Mouse (Mus musculus): ENCODE measurements around the gene Casp1. TPM values are rescaled to one million over a fixed set of nuclear protein-coding genes. Genes with fewer than 3 reads are reported as not detected.

Gene Casp1
- 6.2 and 7.9 TPM in 2 replicates for polyA plus RNA-seq (2012; rRNA removed)

DNA sequence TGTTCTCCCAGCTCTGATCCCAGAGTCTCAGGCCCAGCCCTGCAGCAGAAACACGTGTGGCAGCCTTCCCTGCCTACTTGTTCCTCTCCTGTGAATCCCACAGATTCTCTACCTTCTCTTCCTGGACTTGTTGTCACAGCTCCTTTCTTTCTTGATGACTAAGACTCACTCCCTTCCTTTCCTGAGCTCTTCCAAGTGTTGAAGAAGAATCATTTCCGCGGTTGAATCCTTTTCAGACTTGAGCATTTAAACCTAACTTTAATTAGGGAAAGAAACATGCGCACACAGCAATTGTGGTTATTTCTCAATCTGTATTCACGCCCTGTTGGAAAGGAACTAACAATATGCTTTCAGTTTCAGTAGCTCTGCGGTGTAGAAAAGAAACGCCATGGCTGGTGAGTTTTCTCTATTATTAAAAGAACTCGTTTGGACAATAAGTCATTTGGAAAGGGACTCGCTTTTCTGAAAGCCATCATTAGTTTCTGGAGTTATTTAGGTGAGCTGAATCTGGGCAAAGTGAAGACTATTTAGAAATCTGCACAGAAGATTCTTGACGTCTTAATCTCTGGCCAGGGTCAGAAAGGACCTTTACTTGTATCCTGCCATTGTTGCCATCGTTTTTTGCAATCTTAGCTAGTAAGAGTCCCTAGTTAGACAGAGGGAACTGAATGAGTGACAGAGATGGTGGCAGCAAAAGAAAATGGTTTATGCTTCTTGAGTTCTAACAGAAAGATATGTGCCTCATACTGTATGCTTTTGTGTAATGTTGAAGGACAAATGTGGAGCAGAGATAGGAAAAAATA lies at the start of gene Casp1:
Gene Casp1, plus strand, starts transcription at position 189 of the 803 bp plus-strand sequence.
- DNase-seq (ENCODE audit: extremely low spot score in 1 of 2, low spot score in 1 of 2) = no peak

GRCm38 (mm10) chr9:5263951-5264475 lies 34.3 kb upstream of the Casp1 start:
- DNase-seq (ENCODE audit: extremely low spot score in 1 of 2, low spot score in 1 of 2) = no peak

GRCm38 (mm10) chr9:5270274-5270673 lies 28.0 kb upstream of the Casp1 start:
- DNase-seq (ENCODE audit: extremely low spot score in 1 of 2, low spot score in 1 of 2) = no peak

- no peak for DNase-seq (ENCODE audit: extremely low spot score in 1 of 2, low spot score in 1 of 2)
These were observed 27.4 kb upstream of the Casp1 start for GRCm38 (mm10) chr9:5270884-5271283.

DNA sequence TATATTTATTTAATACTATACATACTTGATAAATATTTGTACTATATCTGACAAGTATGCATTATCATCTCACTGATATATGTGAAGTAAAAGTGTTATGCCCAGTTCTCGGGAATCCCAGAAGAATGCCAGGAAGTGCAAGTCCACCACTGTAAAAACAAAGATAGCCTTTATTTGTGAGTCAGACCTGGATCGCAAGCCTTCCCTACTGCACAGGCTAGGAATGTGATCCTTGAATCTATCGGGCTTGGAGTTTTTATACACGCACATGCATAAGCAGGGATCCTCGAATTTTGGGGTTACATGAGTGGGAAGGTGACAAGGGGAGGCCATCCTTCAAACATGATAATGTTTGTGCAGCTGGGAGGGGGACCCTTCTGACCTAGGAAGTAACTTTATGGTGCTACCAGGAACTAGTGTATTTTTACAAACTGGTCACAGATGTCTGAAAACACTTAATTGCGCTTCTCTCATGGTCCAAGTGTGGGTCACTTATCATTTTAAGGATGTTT lies 26.9 kb upstream of the Casp1 start:
- no peak for DNase-seq (ENCODE audit: extremely low spot score in 1 of 2, low spot score in 1 of 2)

DNA sequence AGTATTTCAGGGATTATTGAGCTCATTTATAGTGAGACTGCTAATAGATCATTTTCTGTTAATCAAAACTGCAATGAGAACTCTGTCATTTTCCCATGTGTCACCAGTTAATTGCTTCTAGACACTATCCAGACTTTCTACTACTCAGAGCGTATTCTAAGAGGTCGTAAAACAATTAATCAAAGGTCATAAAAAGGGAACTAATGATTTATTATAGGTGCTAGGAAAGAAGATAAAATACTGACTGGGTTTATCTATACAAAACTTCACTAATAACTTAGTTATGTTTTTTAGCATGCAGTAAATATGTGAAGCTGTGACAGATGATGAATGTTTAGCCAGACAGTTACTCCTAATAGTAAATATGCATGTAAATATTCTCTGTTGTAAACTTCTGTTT lies 12.2 kb upstream of the Casp1 start:
- DNase-seq (ENCODE audit: extremely low spot score in 1 of 2, low spot score in 1 of 2) = no peak

DNA sequence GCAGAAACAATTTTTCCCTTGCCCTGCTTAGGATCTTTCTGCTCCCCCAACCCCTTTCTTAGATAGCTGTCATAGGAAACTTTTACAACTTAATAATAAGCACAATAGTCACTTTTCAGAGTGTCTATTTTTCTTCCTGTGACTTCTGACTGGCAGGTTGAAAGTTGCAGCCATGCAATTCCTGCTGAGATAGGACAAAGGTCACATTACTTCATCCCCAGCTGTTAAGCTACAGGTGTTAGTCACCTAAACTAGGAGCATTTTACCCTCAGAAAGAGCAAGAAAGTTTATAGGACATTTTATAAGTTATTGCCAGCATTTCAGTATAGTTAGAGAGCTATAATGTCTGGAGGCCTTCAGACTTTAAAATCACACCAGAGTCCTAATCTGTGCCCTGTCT lies 11.7 kb upstream of the Casp1 start:
- DNase-seq (ENCODE audit: extremely low spot score in 1 of 2, low spot score in 1 of 2) = no peak

DNA sequence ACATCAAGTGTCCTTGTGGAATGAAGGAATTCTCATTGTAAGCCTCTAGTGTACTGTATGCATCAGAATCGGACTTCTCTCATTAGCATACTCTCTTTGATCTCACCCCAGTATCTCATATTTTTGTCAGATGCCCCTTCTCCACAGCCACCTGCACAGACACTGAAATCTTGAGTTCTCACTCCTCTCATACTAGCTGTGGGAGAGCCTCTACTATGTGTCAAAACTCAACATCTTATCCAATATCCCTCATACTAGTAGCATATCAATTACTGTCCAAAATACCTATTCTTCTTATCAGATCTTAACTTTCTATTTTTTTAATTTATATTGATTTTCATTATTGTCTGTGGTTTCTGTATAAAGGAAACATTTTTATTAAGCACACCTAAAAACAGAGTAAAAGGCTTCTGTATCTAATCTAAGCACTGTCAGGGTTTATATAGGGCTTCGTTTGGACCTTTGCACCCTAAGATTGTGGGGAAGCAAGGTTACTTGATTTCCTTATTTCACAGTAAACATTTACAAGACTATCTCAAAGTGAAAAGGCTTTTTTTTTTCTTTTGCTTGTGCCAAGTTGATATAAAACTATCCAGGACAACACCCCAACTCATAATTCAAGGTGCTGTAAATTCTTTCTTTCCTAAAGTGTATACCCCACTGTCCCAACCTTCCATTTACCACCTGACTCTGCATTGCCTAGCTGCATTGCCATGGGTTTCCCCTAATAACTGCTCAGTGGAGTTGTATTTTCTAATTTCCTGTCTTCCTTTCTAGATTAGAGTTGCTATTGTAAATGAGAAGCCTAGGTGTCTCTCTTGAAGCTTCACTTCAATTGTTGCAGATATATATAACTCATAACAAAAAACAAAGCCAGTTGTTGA lies 1.7 kb upstream of the Casp1 start:
- no peak for DNase-seq (ENCODE audit: extremely low spot score in 1 of 2, low spot score in 1 of 2)

DNA sequence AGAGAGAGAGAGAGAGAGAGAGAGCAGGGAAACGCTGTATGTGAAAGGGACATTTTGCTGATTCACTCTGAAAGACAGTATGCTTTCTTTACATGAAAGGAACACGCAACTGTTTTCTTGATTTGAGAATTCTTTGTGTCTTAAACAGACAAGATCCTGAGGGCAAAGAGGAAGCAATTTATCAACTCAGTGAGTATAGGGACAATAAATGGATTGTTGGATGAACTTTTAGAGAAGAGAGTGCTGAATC lies 740 bp downstream of the Casp1 start:
- DNase-seq (ENCODE audit: extremely low spot score in 1 of 2, low spot score in 1 of 2) = no peak

- DNase-seq (ENCODE audit: extremely low spot score in 1 of 2, low spot score in 1 of 2) = no peak
These were observed 10.2 kb downstream of the Casp1 start, which contains the start of gene Casp4 for GRCm38 (mm10) chr9:5308561-5308960. Gene Casp4, plus strand, starts transcription at chr9:5308828.

- DNase-seq (ENCODE audit: extremely low spot score in 1 of 2, low spot score in 1 of 2) = no peak
These were observed 11.8 kb downstream of the Casp1 start for GRCm38 (mm10) chr9:5310112-5310511.

GRCm38 (mm10) chr9:5311435-5311834 lies 13.1 kb downstream of the Casp1 start:
- no peak for DNase-seq (ENCODE audit: extremely low spot score in 1 of 2, low spot score in 1 of 2)

- DNase-seq (ENCODE audit: extremely low spot score in 1 of 2, low spot score in 1 of 2) = no peak
These were observed 29.9 kb downstream of the Casp1 start for GRCm38 (mm10) chr9:5328204-5328603.

DNA sequence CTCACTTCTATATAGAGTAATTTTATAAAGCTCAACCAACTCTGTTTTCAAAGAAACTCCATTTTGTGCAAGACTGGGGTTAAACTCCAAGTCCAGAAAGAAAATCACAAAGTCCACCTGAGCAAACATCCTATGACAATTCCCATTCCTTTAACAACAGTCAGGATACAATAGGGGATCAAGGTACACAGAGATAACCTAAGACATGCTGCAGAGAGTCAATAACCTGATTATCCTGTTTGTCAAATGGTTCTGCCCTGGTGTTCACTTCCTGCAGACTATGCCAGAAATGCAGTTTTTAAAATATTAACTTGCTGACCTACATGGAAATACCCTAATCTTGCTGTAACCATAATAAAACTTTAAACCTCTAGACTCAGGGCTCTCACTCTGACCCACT lies 34.1 kb downstream of the Casp1 start:
- no peak for DNase-seq (ENCODE audit: extremely low spot score in 1 of 2, low spot score in 1 of 2)

- no peak for DNase-seq (ENCODE audit: extremely low spot score in 1 of 2, low spot score in 1 of 2)
These were observed 35.1 kb downstream of the Casp1 start for GRCm38 (mm10) chr9:5333422-5333821.

- no peak for DNase-seq (ENCODE audit: extremely low spot score in 1 of 2, low spot score in 1 of 2)
These were observed 44.8 kb downstream of the Casp1 start for GRCm38 (mm10) chr9:5343092-5343491.

- no peak for DNase-seq (ENCODE audit: extremely low spot score in 1 of 2, low spot score in 1 of 2)
These were observed 45.8 kb downstream of the Casp1 start for GRCm38 (mm10) chr9:5344090-5344489.

DNA sequence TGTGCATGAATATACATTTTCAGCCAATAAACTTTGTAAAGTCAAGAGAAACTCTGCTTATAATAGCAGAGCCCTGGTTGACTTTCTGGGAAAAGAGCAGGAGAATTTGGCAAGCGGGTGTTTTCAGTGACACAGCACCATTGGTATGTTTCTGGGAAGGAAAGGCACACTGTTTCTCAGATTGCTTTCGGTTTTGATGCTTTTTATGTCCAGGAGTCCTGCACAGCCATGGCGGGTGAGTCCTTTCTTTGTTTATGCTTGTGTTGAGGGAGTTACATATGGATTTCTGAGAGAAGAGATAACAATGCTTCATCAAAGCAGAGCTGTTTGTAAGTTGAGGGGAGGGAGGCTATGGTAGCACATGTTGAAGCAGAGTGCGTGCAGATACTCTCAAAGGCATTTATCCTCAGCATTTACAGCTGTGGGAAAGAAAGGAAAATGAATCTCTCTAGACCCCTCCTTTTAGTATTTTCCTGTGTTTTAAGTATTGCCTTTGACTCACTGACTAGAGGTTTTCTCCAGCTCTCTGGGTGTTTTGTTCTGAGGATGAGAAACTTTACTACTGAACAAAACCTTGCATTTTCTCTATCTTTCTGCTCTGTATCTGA lies 47.1 kb downstream of the Casp1 start, which contains the start of gene Casp12:
Gene Casp12, plus strand, starts transcription at position 140 of the 608 bp plus-strand sequence.
- no peak for DNase-seq (ENCODE audit: extremely low spot score in 1 of 2, low spot score in 1 of 2)

DNA sequence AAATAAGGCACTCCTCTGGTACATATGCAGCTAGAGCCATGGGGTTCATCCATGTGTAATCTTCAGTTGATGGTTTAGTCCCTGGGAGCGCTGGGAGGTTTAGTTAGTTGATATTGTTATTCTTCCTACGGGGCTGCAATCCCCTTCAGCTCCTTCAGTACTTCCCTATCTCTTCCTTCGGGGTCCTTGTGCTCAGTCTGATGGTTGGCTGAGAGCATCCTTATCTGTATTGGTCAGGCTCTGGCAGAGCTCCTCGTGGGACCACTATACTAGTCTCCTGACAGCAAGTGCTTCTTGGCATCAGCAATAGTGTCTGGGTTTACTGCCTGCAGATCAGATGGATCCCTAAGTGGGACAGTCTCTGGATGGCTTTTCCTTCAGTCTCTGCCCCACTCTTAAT lies 49.1 kb downstream of the Casp1 start:
- no peak for DNase-seq (ENCODE audit: extremely low spot score in 1 of 2, low spot score in 1 of 2)

GRCm38 (mm10) chr9:5353673-5354072 lies 55.4 kb downstream of the Casp1 start:
- DNase-seq (ENCODE audit: extremely low spot score in 1 of 2, low spot score in 1 of 2) = no peak

- no peak for DNase-seq (ENCODE audit: extremely low spot score in 1 of 2, low spot score in 1 of 2)
These were observed 58.5 kb downstream of the Casp1 start for GRCm38 (mm10) chr9:5356801-5357200.

All from frontal cortex, adult 2 months (tissue).